Mouse (Mus musculus): Measurements from ENCODE around the gene Klk1. TPM values are rescaled to one million over a fixed set of nuclear protein-coding genes. Genes with fewer than 3 reads are reported as not detected.
"Not testable (repeated sequence)": the region's sequence is repeated elsewhere in the genome, so short reads cannot be mapped to it uniquely, and the experiment has no call there.

Gene Klk1
- polyA plus RNA-seq, 1 experiment: 1.9 TPM

DNA sequence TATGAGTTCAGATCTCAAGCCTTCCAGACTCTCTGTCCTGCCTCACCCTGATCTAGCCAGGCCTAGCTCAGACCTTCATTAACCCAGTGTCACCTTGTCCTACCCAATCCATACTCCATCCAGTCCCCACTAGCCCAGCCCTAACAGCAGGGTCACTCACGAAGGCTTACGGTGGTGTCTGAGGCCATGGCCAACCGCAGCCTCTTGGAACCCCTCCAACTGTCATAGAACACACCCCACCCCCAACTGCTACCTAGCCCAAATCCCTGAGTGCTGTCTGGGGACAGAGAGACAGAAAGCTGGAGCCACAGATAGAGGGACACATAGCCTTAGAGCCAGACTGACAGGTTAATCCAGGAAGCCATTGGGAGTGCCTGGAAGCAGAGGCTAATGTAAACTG is 10.7 kb downstream of the Klk1 start, which contains the start of gene Gm36864:
TSS of gene Gm36864 (plus strand) at position 269 of the 400 bp plus-strand sequence.
- Histone ChIP-seq H3K4me1 (ENCODE audit: control insufficient read depth, insufficient read depth, low read length) (no peaks in the 10 kb centered on the region), H3K4me3 (replicated peaks; ENCODE audit: extremely low read depth, low read depth, low read length) (no peak within 1 kb of the TSS)
- no peak for DNase-seq
- no peak for TF ChIP-seq POLR2A (IDR thresholded peaks at IDR 0.05; ENCODE audit: borderline replicate concordance, extremely low read depth, low read depth, low read length)
- TF ChIP-seq CTCF (IDR thresholded peaks at IDR 0.05; ENCODE audit: insufficient read depth, low read length): no peak
- 67% methylated on average over 3 of the region's 3 CpGs for WGBS

DNA sequence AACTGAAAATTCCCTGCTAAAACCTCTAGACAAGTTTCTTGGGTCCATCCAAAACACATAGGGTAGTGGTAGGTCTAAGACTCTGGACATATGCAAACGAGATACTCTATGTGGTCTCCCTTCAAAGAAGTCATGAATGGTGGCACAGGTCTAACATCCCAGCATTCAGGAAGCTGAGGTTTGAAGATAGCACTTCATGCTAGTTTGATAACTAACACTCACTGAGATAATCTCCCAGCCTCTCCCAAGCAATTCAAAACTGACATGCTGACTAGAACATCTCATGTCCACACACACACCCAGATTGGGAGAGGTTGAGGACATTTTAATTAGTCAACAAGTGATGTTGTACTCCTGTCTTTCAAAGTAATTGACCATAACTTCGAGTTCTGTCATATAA is 14.8 kb downstream of the Klk1 start:
- DNase-seq: no peak
- 40% methylated on average over 2 of the region's 2 CpGs for WGBS
- H3K4me1 ChIP-seq (ENCODE audit: control insufficient read depth, insufficient read depth, low read length): no peaks in the 10 kb centered on the region
- TF ChIP-seq POLR2A (IDR thresholded peaks at IDR 0.05; ENCODE audit: borderline replicate concordance, extremely low read depth, low read depth, low read length): no peak
- TF ChIP-seq CTCF (IDR thresholded peaks at IDR 0.05; ENCODE audit: insufficient read depth, low read length): no peak
- H3K4me3 ChIP-seq (replicated peaks; ENCODE audit: extremely low read depth, low read depth, low read length): no peak overlapping the region

DNA sequence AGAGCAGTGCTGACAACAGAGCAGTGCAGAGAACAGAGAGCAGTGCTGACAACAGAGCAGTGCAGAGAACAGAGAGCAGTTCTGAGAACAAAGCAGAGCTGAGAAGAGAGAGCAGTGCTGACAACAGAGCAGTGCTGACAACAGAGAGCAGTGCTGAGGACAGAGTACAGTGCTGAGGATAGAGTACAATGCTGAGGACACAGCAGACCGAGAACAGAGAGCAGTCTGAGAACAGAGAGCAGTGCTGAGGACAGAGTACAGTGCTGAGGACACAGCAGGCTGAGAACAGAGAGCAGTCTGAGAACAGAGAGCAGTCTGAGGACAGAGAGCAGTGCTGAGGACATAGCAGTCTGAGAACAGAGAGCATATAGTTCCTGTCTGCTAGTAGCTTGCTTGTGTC is 15.6 kb downstream of the Klk1 start:
- TF ChIP-seq POLR2A (IDR thresholded peaks at IDR 0.05; ENCODE audit: borderline replicate concordance, extremely low read depth, low read depth, low read length): no peak
- TF ChIP-seq CTCF (IDR thresholded peaks at IDR 0.05; ENCODE audit: insufficient read depth, low read length): no peak
- H3K4me3 ChIP-seq (replicated peaks; ENCODE audit: extremely low read depth, low read depth, low read length): no peak overlapping the region
- WGBS: 57% methylated on average over 1 of the region's 1 CpGs

DNA sequence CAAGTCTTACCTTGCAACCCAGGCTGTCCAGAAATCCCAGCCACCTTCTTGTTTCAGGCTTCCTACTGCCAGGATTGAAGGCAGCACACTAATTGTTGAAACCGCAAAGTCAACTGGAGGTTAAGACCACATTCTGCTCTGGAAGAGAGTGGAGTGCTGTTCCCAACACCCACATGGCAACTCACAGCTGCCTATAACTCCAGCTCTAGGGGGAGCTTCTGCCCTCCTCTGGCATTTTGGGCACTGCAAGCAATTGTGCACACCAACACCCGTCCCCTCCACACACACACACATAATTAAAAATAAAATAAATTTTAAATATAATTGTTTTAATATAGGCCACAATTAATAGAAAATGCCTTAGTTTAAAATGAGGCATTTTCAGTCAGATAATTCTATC is 16.0 kb downstream of the Klk1 start:
- DNase-seq: no peak
- no peak overlapping the region for H3K4me3 ChIP-seq (replicated peaks; ENCODE audit: extremely low read depth, low read depth, low read length)
- 66% methylated on average over 2 of the region's 2 CpGs for WGBS
- H3K4me1 ChIP-seq (ENCODE audit: control insufficient read depth, insufficient read depth, low read length): peaks cover 3% of the 10 kb centered on the region; the same call in 1 of the 2 replicates
- TF ChIP-seq CTCF (IDR thresholded peaks at IDR 0.05; ENCODE audit: insufficient read depth, low read length): no peak
- TF ChIP-seq POLR2A (IDR thresholded peaks at IDR 0.05; ENCODE audit: borderline replicate concordance, extremely low read depth, low read depth, low read length): no peak

More for the DNA sequence above, 15.6 kb downstream of the Klk1 start:
- H3K4me1 ChIP-seq (ENCODE audit: control insufficient read depth, insufficient read depth, low read length): peaks cover 3% of the 10 kb centered on the region; the same call in 1 of the 2 replicates
- DNase-seq: no peak

DNA sequence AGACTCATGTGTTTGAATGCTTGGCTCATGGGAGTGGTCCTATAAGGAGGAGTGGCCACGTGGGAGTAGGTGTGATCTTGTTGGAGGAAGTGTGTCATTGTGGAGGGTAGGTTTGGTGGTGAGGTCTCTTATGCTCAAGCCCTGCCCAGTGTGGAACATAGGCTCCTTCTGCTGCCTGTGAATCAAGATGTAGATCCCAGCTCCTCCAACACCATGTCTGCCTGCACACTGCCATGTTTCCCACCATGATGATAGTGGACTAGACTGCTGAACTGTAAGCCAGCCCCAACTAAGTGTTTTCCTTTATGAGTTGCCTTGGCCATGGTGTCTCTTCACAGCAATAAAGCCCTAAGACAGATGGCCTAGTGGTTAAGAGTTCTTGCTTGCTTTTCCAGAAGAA is 18.9 kb downstream of the Klk1 start:
- 50% methylated on average over 1 of the region's 1 CpGs for WGBS
- no peak for DNase-seq
- Histone ChIP-seq H3K4me3 (replicated peaks; ENCODE audit: extremely low read depth, low read depth, low read length) (no peak overlapping the region), H3K4me1 (ENCODE audit: control insufficient read depth, insufficient read depth, low read length) (peaks cover 3% of the 10 kb centered on the region; the same call in 1 of the 2 replicates)
- TF ChIP-seq POLR2A (IDR thresholded peaks at IDR 0.05; ENCODE audit: borderline replicate concordance, extremely low read depth, low read depth, low read length) (no peak), CTCF (IDR thresholded peaks at IDR 0.05; ENCODE audit: insufficient read depth, low read length) (no peak)

DNA sequence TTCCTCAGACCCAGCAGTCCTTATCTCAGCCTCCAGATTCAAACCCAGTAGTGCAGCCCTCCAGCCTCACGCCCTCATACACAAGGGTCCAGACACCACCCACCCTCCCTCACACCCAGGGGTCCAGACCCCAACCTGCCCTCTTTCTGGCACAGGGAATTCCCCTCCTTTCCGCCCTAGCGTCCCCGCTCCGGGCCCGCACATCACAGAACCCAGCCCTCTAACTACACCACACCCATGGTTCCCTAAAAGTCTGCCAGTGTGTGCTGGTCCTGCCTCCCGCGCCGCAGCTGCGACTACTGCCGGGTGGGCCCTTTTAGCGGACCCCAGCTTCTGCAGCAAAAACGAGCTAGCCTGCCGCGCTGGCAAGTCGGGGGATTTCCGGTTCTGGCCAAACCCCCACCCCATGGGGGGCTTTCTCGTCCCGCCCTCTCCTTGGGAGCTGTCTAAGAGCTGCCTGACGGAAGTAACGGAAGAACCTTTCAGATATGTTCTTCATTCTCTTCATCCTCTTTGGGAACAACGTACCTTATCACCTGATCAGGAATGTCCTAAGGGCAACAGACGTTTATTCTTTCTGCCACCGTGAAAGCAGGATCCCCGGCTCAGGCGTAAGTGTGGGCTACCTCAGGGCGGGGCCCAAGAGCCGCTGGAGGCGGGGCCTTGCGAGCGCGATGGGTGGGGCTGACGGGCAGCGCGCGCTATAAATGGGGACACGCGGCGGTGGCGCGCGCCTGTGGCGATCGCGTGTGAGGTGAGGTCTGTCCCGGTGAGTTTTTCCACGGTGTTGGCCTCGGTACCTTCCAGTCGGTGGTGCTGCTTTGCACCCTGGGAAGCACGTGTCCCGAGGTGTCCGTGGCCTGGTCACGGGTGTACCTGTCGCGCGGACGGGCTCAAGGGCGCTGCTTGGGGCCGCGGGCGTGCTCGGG is 21.2 kb downstream of the Klk1 start, which contains the start of the genes 1700028J19Rik and 2410002F23Rik:
TSS of gene 1700028J19Rik (minus strand) at position 641 of the 929 bp plus-strand sequence.
TSS of gene 2410002F23Rik (plus strand) at position 668 of the 929 bp plus-strand sequence.
- peak; percentile 97 for TF ChIP-seq POLR2A (IDR thresholded peaks at IDR 0.05; ENCODE audit: borderline replicate concordance, extremely low read depth, low read depth, low read length)
- TF ChIP-seq CTCF (IDR thresholded peaks at IDR 0.05; ENCODE audit: insufficient read depth, low read length): no peak
- DNase-seq: peak; percentile 94
- under 1% methylated on average over 62 of the region's 62 CpGs for WGBS

DNA sequence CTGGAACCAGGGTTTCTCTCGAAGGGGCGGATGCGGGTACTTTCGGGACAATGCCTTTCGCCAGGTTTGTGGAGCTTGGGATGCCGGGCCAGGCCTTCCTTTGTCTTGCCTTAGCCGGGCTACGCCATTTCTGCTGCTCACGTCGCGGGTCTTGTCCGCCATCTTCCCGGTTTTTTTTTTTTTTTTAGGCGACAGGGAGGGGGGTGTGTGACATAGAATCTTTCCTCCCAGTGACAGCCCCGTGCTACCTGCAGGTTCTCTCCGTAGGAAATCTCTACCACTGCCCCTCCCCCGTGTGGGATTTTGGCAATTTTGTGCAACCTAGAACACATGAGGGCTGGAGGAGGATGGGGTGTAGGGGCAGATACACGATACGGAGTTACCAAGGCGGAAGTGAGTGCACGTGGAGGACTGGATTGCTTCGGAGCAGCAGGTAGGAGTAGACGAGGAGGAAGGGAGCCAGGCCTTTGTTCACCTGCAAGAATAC is 21.9 kb downstream of the Klk1 start:
- no peak for DNase-seq
- under 1% methylated on average over 23 of the region's 23 CpGs for WGBS

More for the DNA sequence above, 21.2 kb downstream of the Klk1 start, which contains the start of the genes 1700028J19Rik and 2410002F23Rik:
- H3K4me1 ChIP-seq (ENCODE audit: control insufficient read depth, insufficient read depth, low read length): peaks cover 3% of the 10 kb centered on the region; the same call in 1 of the 2 replicates
- peak within 1 kb of the TSS; percentile 99 for H3K4me3 ChIP-seq (replicated peaks; ENCODE audit: extremely low read depth, low read depth, low read length)

DNA sequence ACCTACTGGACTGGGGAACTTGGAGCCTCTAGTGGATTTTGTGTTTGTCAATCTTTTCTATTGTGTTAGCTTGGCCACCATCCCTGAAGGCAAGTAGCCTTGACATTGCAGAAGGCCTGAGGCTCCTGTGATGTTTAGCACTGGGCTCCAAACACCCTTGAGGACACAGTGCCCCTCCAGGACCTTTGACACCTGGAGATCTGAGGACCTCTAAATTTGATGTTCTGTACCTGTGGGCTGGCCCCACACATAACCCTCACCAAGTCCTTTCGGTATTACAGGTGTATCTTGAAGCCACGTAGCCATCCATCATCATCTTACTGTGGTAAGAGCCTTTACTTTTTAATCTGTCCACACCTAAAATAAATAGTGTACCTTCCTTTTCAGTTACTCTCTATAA is 22.8 kb downstream of the Klk1 start:
- Histone ChIP-seq H3K4me3 (replicated peaks; ENCODE audit: extremely low read depth, low read depth, low read length) (no peak overlapping the region), H3K4me1 (ENCODE audit: control insufficient read depth, insufficient read depth, low read length) (peaks cover 3% of the 10 kb centered on the region; the same call in 1 of the 2 replicates)
- no peak for DNase-seq
- 90% methylated on average over 2 of the region's 2 CpGs for WGBS
- TF ChIP-seq CTCF (IDR thresholded peaks at IDR 0.05; ENCODE audit: insufficient read depth, low read length) (no peak), POLR2A (IDR thresholded peaks at IDR 0.05; ENCODE audit: borderline replicate concordance, extremely low read depth, low read depth, low read length) (no peak)

More for the DNA sequence above, 21.9 kb downstream of the Klk1 start:
- no peak for TF ChIP-seq POLR2A (IDR thresholded peaks at IDR 0.05; ENCODE audit: borderline replicate concordance, extremely low read depth, low read depth, low read length)
- TF ChIP-seq CTCF (IDR thresholded peaks at IDR 0.05; ENCODE audit: insufficient read depth, low read length): no peak
- Histone ChIP-seq H3K4me3 (replicated peaks; ENCODE audit: extremely low read depth, low read depth, low read length) (peak overlapping the region; percentile 99), H3K4me1 (ENCODE audit: control insufficient read depth, insufficient read depth, low read length) (peaks cover 3% of the 10 kb centered on the region; the same call in 1 of the 2 replicates)

DNA sequence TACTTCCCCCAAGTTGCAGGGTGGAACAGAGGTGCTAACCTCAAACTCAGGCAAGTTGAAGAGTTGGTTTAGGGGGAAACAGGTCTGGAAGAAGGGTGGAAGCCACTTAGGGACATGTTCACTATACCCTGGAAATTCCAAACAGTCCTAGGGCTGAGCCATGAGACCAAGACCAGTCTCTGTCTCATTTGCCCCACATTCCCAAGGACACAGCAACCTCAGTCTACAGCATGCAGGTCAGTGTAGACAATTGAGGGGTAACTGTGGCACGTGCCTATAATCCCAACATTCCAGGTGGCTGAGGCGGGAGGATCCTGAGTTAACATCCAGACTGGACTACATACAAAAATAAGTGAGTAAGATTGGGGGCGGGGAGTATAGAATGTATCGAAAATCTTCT is 24.1 kb downstream of the Klk1 start:
- no peak overlapping the region for H3K4me3 ChIP-seq (replicated peaks; ENCODE audit: extremely low read depth, low read depth, low read length)
- WGBS: 89% methylated on average over 4 of the region's 4 CpGs
- H3K4me1 ChIP-seq (ENCODE audit: control insufficient read depth, insufficient read depth, low read length): peaks cover 3% of the 10 kb centered on the region; the same call in 1 of the 2 replicates
- TF ChIP-seq POLR2A (IDR thresholded peaks at IDR 0.05; ENCODE audit: borderline replicate concordance, extremely low read depth, low read depth, low read length) (no peak), CTCF (IDR thresholded peaks at IDR 0.05; ENCODE audit: insufficient read depth, low read length) (no peak)
- DNase-seq: no peak

DNA sequence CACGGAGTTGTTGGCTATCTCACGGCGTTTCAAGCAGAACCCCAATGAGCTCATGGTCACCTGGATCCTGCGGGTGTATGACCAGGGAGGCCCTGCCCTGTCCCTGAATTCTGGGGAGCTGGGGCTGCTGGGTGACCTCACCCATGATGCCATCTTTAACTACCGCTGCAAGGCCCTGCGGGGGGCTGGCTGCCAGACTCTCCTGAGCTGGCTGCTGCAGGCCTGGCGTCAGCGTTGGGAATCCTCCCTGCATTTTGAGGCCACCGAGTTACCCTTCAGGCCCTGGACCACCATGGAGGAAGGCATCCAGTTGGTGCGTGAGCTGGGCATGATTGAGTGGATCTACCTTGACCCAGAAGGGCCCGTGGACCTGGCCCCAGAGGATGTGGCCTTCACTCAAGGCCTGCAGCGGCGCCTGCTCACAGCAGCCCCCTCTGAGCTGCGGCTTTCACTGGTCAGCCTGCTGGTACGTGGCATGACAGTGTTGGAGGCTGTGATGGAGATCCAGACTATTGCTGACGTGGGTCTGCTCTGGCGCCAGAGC is 25.6 kb downstream of the Klk1 start:
- not testable (repeated sequence) for DNase-seq; H3K4me1 ChIP-seq (ENCODE audit: control insufficient read depth, insufficient read depth, low read length); H3K4me3 ChIP-seq (replicated peaks; ENCODE audit: extremely low read depth, low read depth, low read length)
- 89% methylated on average over 17 of the region's 17 CpGs for WGBS
